Mouse (Mus musculus) CD4-positive helper T cell, adult 2 months (primary cell): ENCODE results near the gene Cnpy2.

ENCODE experiments used
- DNase-seq: peaks from one replicate; pipeline ENCODE4 v3.0.0-alpha.2; 2012; ENCODE audit warnings: low read depth, missing footprints, low spot score

The Cnpy2 gene

GRCm38 (mm10) chr10:128368402-128369217, 46.4 kb downstream of the Cnpy2 start, which contains the start of gene Coq10a:
Gene Coq10a, minus strand, starts transcription at chr10:128368997.
- DNase-seq = peak; percentile 96

DNA sequence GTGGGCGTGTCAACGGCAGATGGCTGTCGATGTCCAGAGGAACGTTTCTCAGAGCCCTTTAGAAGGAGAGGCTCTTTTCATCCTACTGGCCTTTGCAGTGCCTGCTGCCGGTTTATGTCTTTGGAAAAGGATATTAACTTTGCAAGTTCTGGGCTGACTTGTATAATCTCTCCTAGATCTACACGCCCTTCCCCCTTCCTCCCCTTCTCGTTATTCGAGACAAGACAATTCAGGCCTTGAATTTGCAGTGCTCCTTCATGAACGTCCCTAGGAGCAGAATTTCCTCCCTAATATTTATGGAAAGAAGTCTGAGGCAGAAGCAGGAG, 46.9 kb downstream of the Cnpy2 start:
- no peak for DNase-seq

DNA sequence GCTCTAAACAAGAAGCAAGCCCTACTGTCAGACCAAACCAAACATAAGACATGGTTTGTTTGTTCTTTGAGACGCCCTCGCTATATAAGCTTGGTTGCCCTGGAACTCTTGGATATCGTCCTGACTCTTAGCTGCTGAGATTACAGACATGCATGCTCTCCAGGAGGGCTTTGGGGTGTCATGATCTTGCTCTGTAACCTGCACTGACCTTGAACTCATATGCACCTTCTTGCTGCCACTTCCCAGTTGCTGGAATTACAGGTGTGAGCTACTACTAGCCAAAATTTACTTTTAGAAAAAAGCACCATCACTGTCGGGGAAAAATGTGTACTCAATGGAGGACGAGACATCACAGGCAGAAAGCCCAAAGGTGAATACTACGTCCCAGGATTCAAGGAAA, 47.3 kb downstream of the Cnpy2 start:
- no peak for DNase-seq

- no peak for DNase-seq
Measured at GRCm38 (mm10) chr10:128370021-128370420, 47.8 kb downstream of the Cnpy2 start.

GRCm38 (mm10) chr10:128370601-128371000, 48.3 kb downstream of the Cnpy2 start:
- no peak for DNase-seq

DNA sequence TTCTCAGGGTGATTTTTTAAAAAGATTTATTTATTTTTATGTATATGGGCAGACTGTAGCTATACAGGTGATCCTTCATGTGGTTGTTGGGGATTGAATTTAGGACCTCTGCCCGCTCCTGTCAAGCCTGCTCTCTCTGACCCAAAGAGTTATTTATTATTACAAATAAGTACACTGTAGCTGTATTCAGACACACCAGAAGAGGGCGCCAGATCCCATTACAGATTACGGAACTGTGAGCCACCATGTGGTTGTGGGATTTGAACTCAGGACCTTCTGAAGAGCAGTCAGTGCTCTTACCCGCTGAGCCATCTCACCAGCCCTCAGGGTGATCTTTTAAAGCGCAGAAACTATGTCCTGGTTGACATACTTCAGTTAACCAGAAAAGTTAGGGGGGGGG, 49.9 kb downstream of the Cnpy2 start:
- DNase-seq = no peak

DNA sequence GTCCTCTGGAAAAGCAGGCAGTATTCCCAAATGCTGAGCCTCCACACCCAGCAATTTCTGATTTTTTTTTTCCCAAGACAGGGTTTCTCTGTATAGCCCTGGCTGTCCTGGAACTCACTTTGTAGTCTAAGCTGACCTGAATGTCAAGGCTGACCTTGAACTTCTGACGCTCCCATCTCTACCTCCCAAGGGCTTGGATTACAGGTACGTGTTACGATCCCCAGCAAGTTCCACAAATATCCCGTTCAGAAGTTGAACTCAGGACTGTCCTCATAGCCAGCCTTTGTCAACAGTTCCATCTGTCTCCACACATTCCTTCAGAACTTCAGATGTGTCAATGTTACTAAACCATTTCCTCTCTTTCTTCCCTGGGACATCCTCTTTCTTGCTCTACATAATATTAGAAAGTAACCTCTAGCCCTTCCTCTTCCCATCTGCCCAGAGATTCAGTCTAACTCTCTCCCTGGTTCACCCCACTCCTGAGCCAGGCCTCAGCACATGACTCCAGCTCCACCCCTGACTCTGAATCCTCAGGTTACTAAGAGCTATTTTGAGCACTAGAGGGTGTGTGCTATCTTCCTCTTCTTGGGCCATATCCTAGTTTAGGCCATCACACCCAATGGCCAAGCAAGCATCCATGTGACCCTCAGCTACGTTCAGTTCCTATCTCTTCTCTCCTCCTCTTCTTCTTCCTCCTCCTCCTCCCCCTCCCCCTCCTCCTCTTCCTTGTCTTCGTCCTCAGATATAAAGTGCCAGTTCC, 50.9 kb downstream of the Cnpy2 start:
- no peak for DNase-seq

DNA sequence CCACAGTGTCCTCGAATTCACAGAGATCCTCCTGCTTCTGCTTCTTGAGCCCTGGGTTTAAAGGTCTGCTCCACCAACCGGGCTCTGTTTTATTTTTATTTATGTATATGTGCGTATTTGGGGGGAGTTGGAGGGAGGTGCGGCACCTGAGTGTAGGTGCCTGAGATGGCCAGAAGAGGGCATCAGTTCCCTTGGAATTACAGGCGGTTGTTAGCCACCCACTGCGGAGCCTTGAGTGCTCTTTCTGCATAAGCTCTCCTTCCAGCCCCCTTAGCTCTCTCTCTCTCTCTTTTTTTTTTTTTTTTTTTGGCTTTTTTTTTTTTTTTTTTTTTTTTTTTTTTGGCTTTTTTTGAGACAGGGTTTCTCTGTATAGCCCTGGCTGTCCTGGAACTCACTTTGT, 52.1 kb downstream of the Cnpy2 start:
- DNase-seq = peak; percentile 46

GRCm38 (mm10) chr10:128376099-128376454, 53.8 kb downstream of the Cnpy2 start:
- DNase-seq = no peak

DNA sequence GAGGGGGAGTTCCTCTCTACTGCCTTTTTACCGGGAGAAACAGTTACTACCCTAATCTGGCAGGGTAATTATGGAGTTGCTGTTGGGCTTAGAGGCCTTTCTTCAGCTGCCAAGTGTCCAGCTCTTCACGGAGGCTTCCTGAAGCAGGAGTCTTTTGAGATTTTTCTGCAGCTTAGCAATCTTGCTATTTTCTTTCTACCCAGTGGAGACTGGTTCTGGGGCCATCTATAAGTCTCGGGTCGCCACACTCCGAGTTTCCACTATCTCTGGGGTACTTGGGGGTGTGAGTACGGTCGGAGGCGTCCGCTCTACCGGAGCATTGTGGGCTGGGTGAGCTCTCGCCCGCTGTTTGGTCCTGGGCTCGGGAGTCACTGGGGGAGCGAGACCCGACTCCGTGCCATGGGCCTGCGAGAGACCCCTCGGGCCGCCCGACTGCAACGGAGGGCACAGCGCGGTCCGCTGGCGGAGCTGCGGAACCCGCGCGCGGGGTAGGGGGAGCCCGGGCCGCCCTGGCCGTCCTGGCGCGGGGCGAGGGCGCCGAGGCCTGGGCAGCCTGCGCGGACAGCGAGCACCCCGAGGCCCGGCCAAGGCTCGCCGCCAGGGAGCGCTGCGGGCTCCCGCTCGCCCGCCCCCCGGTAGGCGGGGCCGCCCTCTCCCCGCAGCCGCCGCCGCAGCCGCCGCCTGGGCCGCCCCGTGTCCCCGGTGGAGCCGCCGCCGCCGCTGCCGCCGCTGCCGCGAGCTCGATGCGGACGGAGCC, 54.4 kb downstream of the Cnpy2 start, which contains the start of gene Ankrd52:
Gene Ankrd52, plus strand, starts transcription at position 661 of the 757 bp plus-strand sequence.
- DNase-seq = peak; percentile 87
